31 mouse cellular contexts compared by ENCODE assay signal in genomic region chr16:43954913-43955312, GRCm38 (mm10). TPM values are rescaled to one million over a fixed set of nuclear protein-coding genes. Genes with fewer than 3 reads are reported as not detected.
A peak's percentile ranks its signal among the peaks of the same experiment; 100 is the strongest.
DNase-seq lines count a peak whose midpoint lies in the region; ATAC-seq and TF ChIP-seq lines count a peak whose summit lies in the region.
"Had no signal": no experiment of that assay in that cellular context is flagged by ENCODE, and none has a peak within 500 bp of the region (broad histone marks: within the 10 kb centered on the region; RNA-seq: fewer than 3 reads in every experiment).

No protein-coding gene starts in this region.

- no peak overlapping the region for H3K9ac ChIP-seq in intestine, embryonic 14.5 days (ENCODE audit: low read length)
- H3K9ac ChIP-seq in intestine, embryonic 15.5 days, result no peak overlapping the region
- H3K9ac ChIP-seq: embryonic facial prominence, embryonic 13.5 days; heart, embryonic 13.5 days; hindbrain, embryonic 15.5 days; limb, embryonic 12.5 days; liver, postnatal 0 days; neural tube, embryonic 15.5 days had no signal

- no peak for TF ChIP-seq CTCF in thymus, adult 2 months (IDR thresholded peaks at IDR 0.05; ENCODE audit: borderline replicate concordance, control insufficient read depth, extremely low read depth, insufficient read depth, low read length, poor library complexity)
- no peak for TF ChIP-seq CTCF in bone marrow, adult 2 months (IDR thresholded peaks at IDR 0.05; ENCODE audit: control insufficient read depth, insufficient read depth, low read length)

- WGBS in intestine, embryonic 14.5 days, result 62% methylated on average over 6 of the region's 6 CpGs
- WGBS in intestine, embryonic 15.5 days, result 60% methylated on average over 6 of the region's 6 CpGs
- 45% methylated on average over 6 of the region's 6 CpGs for whole genome bisulfite sequencing in thymus, adult 2 months
- WGBS in bone marrow, adult 2 months, result 42% methylated on average over 6 of the region's 6 CpGs

- no peaks in the 10 kb centered on the region; the same call in 1 of the 2 replicates for H3K36me3 ChIP-seq in intestine, embryonic 14.5 days (ENCODE audit: control insufficient read depth, insufficient read depth, low read length)
- H3K36me3 ChIP-seq in intestine, embryonic 15.5 days, result no peaks in the 10 kb centered on the region; the same call in 1 of the 2 replicates
- no peaks in the 10 kb centered on the region for H3K36me3 ChIP-seq in thymus, adult 2 months (ENCODE audit: control insufficient read depth, insufficient read depth, low read length)
- H3K36me3 ChIP-seq: embryonic facial prominence, embryonic 13.5 days; hindbrain, embryonic 15.5 days; limb, embryonic 12.5 days; neural tube, embryonic 15.5 days had no signal

- no peaks in the 10 kb centered on the region for H3K9me3 ChIP-seq in intestine, embryonic 14.5 days (ENCODE audit: control insufficient read depth, low read length)
- H3K9me3 ChIP-seq in intestine, embryonic 15.5 days, result no peaks in the 10 kb centered on the region
- H3K9me3 ChIP-seq: embryonic facial prominence, embryonic 13.5 days; forebrain, embryonic 10.5 days; heart, embryonic 13.5 days; hindbrain, embryonic 10.5 days; hindbrain, embryonic 15.5 days; limb, embryonic 12.5 days; neural tube, embryonic 15.5 days had no signal

- H3K4me1 ChIP-seq in intestine, embryonic 14.5 days (replicated peaks; ENCODE audit: control insufficient read depth, insufficient read depth, low read length), result no peaks in the 10 kb centered on the region; the same call in 1 of the 2 replicates
- no peaks in the 10 kb centered on the region for H3K4me1 ChIP-seq in intestine, embryonic 15.5 days (replicated peaks)
- H3K4me1 ChIP-seq in thymus, adult 2 months (replicated peaks; ENCODE audit: control insufficient read depth, insufficient read depth, low read length), result peaks cover 2% of the 10 kb centered on the region; the same call in 1 of the 2 replicates
- peaks cover 4% of the 10 kb centered on the region for H3K4me1 ChIP-seq in bone marrow, adult 2 months (ENCODE audit: control insufficient read depth, insufficient read depth, low read length)
- H3K4me1 ChIP-seq: embryonic facial prominence, embryonic 13.5 days; forebrain, embryonic 10.5 days; heart, embryonic 13.5 days; hindbrain, embryonic 10.5 days; hindbrain, embryonic 15.5 days; neural tube, embryonic 15.5 days had no signal

- DNase-seq in intestine, embryonic 14.5 days (ENCODE audit: low spot score), result peak; percentile 37
- peak; percentile 62 for DNase-seq in thymus, postnatal 0 days (ENCODE audit: low spot score)
- DNase-seq in thymus, adult 2 months, result no peak
- peak; percentile 35 for DNase-seq in thymus, postnatal 25 days
- DNase-seq in urinary bladder, adult 2 months (ENCODE audit: low spot score), result no peak
- DNase-seq in adrenal gland, adult 18-20 months (ENCODE audit: low spot score in 2 of 2), result no peak
- DNase-seq: adrenal gland, postnatal 14 days; cerebellum, adult 18-20 months; cerebellum, postnatal 10 days; gastrocnemius, adult 2 months; heart, postnatal 10 days; kidney, adult 9 months; kidney, postnatal 10 days; layer of hippocampus, adult 9-11 months; liver, postnatal 0 days; lung, postnatal 4 days; midbrain, embryonic 14.5 days; retina, postnatal 1 day; right cerebral cortex, postnatal 14 days had no signal

- no peak overlapping the region for H3K4me2 ChIP-seq in intestine, embryonic 14.5 days (ENCODE audit: low read length)
- no peak overlapping the region for H3K4me2 ChIP-seq in intestine, embryonic 15.5 days (replicated peaks)
- H3K4me2 ChIP-seq: embryonic facial prominence, embryonic 13.5 days; heart, embryonic 13.5 days; hindbrain, embryonic 15.5 days; limb, embryonic 12.5 days; neural tube, embryonic 15.5 days had no signal

- H3K27ac ChIP-seq in intestine, embryonic 14.5 days (ENCODE audit: low read depth), result no peak overlapping the region; the same call in 1 of the 2 replicates
- no peak overlapping the region for H3K27ac ChIP-seq in intestine, embryonic 15.5 days
- H3K27ac ChIP-seq in thymus, adult 2 months (ENCODE audit: control insufficient read depth, insufficient read depth, low read length), result no peak overlapping the region
- H3K27ac ChIP-seq in bone marrow, adult 2 months (ENCODE audit: control insufficient read depth, insufficient read depth, low read depth, low read length, poor library complexity), result peak overlapping the region; percentile 39; the same call in 1 of the 2 replicates
- H3K27ac ChIP-seq: embryonic facial prominence, embryonic 13.5 days; forebrain, embryonic 10.5 days; gastrocnemius, adult 2 months; heart, embryonic 13.5 days; hindbrain, embryonic 10.5 days; hindbrain, embryonic 15.5 days; limb, embryonic 12.5 days; neural tube, embryonic 15.5 days had no signal

- no peak for TF ChIP-seq POLR2A in thymus, adult 2 months (IDR thresholded peaks at IDR 0.05; ENCODE audit: control insufficient read depth, extremely low read depth, insufficient read depth, low read length, poor library complexity)
- no peak for TF ChIP-seq POLR2A in bone marrow, adult 2 months (IDR thresholded peaks at IDR 0.05; ENCODE audit: borderline replicate concordance, control insufficient read depth, low read depth, low read length)

- no peak for ATAC-seq in intestine, embryonic 14.5 days (replicated peaks; ENCODE audit: low FRiP score, low TSS enrichment, low read depth)
- no peak for ATAC-seq in intestine, embryonic 15.5 days
- ATAC-seq: forebrain, embryonic 16.5 days; intestine, postnatal 0 days; liver, postnatal 0 days had no signal

- H3K4me3 ChIP-seq in intestine, embryonic 14.5 days (ENCODE audit: low read depth, low read length), result no peak overlapping the region
- H3K4me3 ChIP-seq in intestine, embryonic 15.5 days (replicated peaks), result no peak overlapping the region
- no peak overlapping the region for H3K4me3 ChIP-seq in thymus, adult 2 months (ENCODE audit: control insufficient read depth, insufficient read depth, low read length)
- H3K4me3 ChIP-seq in bone marrow, adult 2 months (replicated peaks; ENCODE audit: control insufficient read depth, low read depth, low read length), result no peak overlapping the region
- H3K4me3 ChIP-seq: embryonic facial prominence, embryonic 13.5 days; forebrain, embryonic 10.5 days; gastrocnemius, adult 2 months; heart, embryonic 13.5 days; hindbrain, embryonic 10.5 days; hindbrain, embryonic 15.5 days; limb, embryonic 12.5 days; neural tube, embryonic 15.5 days had no signal

- no peaks in the 10 kb centered on the region for H3K27me3 ChIP-seq in intestine, embryonic 14.5 days (replicated peaks; ENCODE audit: control insufficient read depth, insufficient read depth, low read length)
- H3K27me3 ChIP-seq in intestine, embryonic 15.5 days (replicated peaks), result no peaks in the 10 kb centered on the region
- no peaks in the 10 kb centered on the region for H3K27me3 ChIP-seq in thymus, adult 2 months (ENCODE audit: control insufficient read depth, insufficient read depth, low read length)
- H3K27me3 ChIP-seq: CH12.LX; embryonic facial prominence, embryonic 13.5 days; heart, embryonic 13.5 days; hindbrain, embryonic 15.5 days; limb, embryonic 12.5 days; neural tube, embryonic 15.5 days had no signal

RNA-seq across cellular contexts. Expression of gene Zdhhc23, which starts 24.7 kb away (rescaled TPM):
- 2.4 and 2.7 TPM in 2 replicates for polyA plus RNA-seq in intestine, embryonic 14.5 days (2014; fragmentation: Nextera tagmentation; extraction: Ambion mirVana)
- 2.1 and 2.7 TPM in 2 replicates for polyA plus RNA-seq in intestine, embryonic 15.5 days (2015; fragmentation: Nextera tagmentation; extraction: Ambion mirVana)
- 1.7 and 2.8 TPM in 2 replicates for polyA plus RNA-seq in thymus, postnatal 0 days (2015; fragmentation: Nextera tagmentation; extraction: Ambion mirVana)
- 1.9 and 2.8 TPM in 2 replicates for polyA plus RNA-seq in thymus, adult 2 months (2012; rRNA removed)
- 0.92 and 1.5 TPM in 2 replicates for polyA plus RNA-seq in bone marrow, adult 2 months (2011; ENCODE audit: insufficient read depth, insufficient read length, low replicate concordance, missing spikeins)
- 1.3 and 1.9 TPM in 2 replicates for polyA plus RNA-seq in urinary bladder, adult 2 months (2012; rRNA removed)
- under 1 TPM; 0.93 to 0.96 TPM for total RNA-seq in adrenal gland, adult 18-20 months (2021)

RNA-seq across cellular contexts. Expression of gene Qtrt2, which starts 28.3 kb away (rescaled TPM):
- 34.3 and 38.0 TPM in 2 replicates for polyA plus RNA-seq in intestine, embryonic 14.5 days (2014; fragmentation: Nextera tagmentation; extraction: Ambion mirVana)
- 22.0 and 25.0 TPM in 2 replicates for polyA plus RNA-seq in intestine, embryonic 15.5 days (2015; fragmentation: Nextera tagmentation; extraction: Ambion mirVana)
- polyA plus RNA-seq in thymus, postnatal 0 days (2015; fragmentation: Nextera tagmentation; extraction: Ambion mirVana), result 15.3 and 16.0 TPM in 2 replicates
- polyA plus RNA-seq in thymus, adult 2 months (2012; rRNA removed), result 21.3 and 25.7 TPM in 2 replicates
- 5.4 and 11.4 TPM in 2 replicates for polyA plus RNA-seq in bone marrow, adult 2 months (2011; ENCODE audit: insufficient read depth, insufficient read length, low replicate concordance, missing spikeins)
- 27.9 and 31.9 TPM in 2 replicates for polyA plus RNA-seq in urinary bladder, adult 2 months (2012; rRNA removed)
- 10 to 100 TPM; 34.7 to 35.0 TPM for total RNA-seq in adrenal gland, adult 18-20 months (2021)

Comparison
In these comparisons a context has a peak if more than half of its experiments do, and no peak if none do; other contexts are left out.
1. DNase-seq: peak in intestine, embryonic 14.5 days (single experiment), thymus, postnatal 0 days (single experiment) and thymus, postnatal 25 days (single experiment); none in thymus, adult 2 months (single experiment), urinary bladder, adult 2 months (single experiment) and adrenal gland, adult 18-20 months (0 of 2).